In genomic region chr1:166182952-166183627, GRCm38 (mm10) we compare ENCODE assay signal across 13 mouse cellular contexts. TPM values are rescaled to one million over a fixed set of nuclear protein-coding genes. Genes with fewer than 3 reads are reported as not detected.
DNase-seq lines count a peak whose midpoint lies in the region; TF ChIP-seq lines count a peak whose summit lies in the region.
"Had no signal": no experiment of that assay in that cellular context is flagged by ENCODE, and none has a peak within 500 bp of the region (broad histone marks: within the 10 kb centered on the region; RNA-seq: fewer than 3 reads in every experiment).

No protein-coding gene starts in this region.

- intact Hi-C loops in heart, postnatal 36 days (cut with DNase I): no loop called here
- intact Hi-C loops in left cerebral cortex, postnatal 36 days (cut with DNase I): loop anchor here (5.0 kb wide), 1 partner anchor 74 kb away; no protein-coding TSS in a partner anchor

- TF ChIP-seq CTCF in brain, embryonic 14.5 days (IDR thresholded peaks at IDR 0.05; ENCODE audit: borderline replicate concordance, extremely low read depth, insufficient read depth, insufficient read length): no peak

- peak; percentile 76 for DNase-seq in heart, adult 11 months
- DNase-seq in heart, postnatal 36 days: no peak
- DNase-seq in left cerebral cortex, postnatal 36 days (ENCODE audit: low spot score in 2 of 2): peak; percentile 25 to 34
- no peak for DNase-seq in left cerebral cortex, adult 11 months (ENCODE audit: low spot score)
- peak; percentile 61 for DNase-seq in brain, embryonic 14.5 days (ENCODE audit: low read depth)
- peak; percentile 43 for DNase-seq in heart, postnatal 4 days
- DNase-seq in thymus, postnatal 36 days: no peak
- no peak for DNase-seq in adrenal gland, adult 18-20 months (ENCODE audit: low spot score in 2 of 2)
- DNase-seq: cerebellum, postnatal 10 days; gastrocnemius, postnatal 36 days; kidney, adult 2 months; liver, postnatal 0 days had no signal

- TF ChIP-seq POLR2A in brain, embryonic 14.5 days (IDR thresholded peaks at IDR 0.05; ENCODE audit: borderline replicate concordance, extremely low read depth, insufficient read depth, insufficient read length, poor library complexity, severe bottlenecking): no peak

RNA-seq across cellular contexts. Expression of gene Gpa33, which starts 53.1 kb away (rescaled TPM):
- total RNA-seq in heart, postnatal 36 days (2021): not detected
- total RNA-seq in left cerebral cortex, postnatal 36 days (2021): not detected
- 0.09 and 0.14 TPM in 2 replicates for polyA plus RNA-seq in brain, embryonic 14.5 days (2012; rRNA removed)
- not detected for total RNA-seq in heart, postnatal 4 days (2021)
- under 1 TPM in 1 of 2 experiments, not detected in 1; 0.17 TPM for total RNA-seq in adrenal gland, adult 18-20 months (2021)
- total RNA-seq: gastrocnemius, postnatal 36 days; monocyte, adult 5-6 weeks had no signal
- polyA plus RNA-seq: liver, postnatal 0 days had no signal

RNA-seq across cellular contexts. Expression of gene Dusp27, which starts 55.4 kb away (rescaled TPM):
- 10 to 100 TPM; 40.7 to 44.9 TPM for total RNA-seq in heart, postnatal 36 days (2021)
- total RNA-seq in left cerebral cortex, postnatal 36 days (2021): under 1 TPM; 0.16 to 0.17 TPM
- 0.29 and 0.75 TPM in 2 replicates for polyA plus RNA-seq in brain, embryonic 14.5 days (2012; rRNA removed)
- 10 to 100 TPM; 60.0 to 68.2 TPM for total RNA-seq in heart, postnatal 4 days (2021)
- not detected for total RNA-seq in adrenal gland, adult 18-20 months (2021)
- total RNA-seq: monocyte, adult 5-6 weeks had no signal

RNA-seq across cellular contexts. Expression of gene Mael, which starts 55.5 kb away (rescaled TPM):
- not detected for total RNA-seq in heart, postnatal 36 days (2021)
- total RNA-seq in left cerebral cortex, postnatal 36 days (2021): under 1 TPM in 1 of 2 experiments, not detected in 1; 0.52 TPM
- 0.05 and 0.08 TPM in 2 replicates for polyA plus RNA-seq in brain, embryonic 14.5 days (2012; rRNA removed)
- total RNA-seq in heart, postnatal 4 days (2021): not detected
- not detected for total RNA-seq in adrenal gland, adult 18-20 months (2021)
- total RNA-seq: gastrocnemius, postnatal 36 days; monocyte, adult 5-6 weeks had no signal
- polyA plus RNA-seq: liver, postnatal 0 days had no signal

Comparison
In these comparisons a context has a peak if more than half of its experiments do, and no peak if none do; other contexts are left out.
1. DNase-seq: peak in heart, adult 11 months (single experiment), left cerebral cortex, postnatal 36 days (2 of 2), brain, embryonic 14.5 days (single experiment) and heart, postnatal 4 days (single experiment); none in heart, postnatal 36 days (0 of 2), left cerebral cortex, adult 11 months (single experiment), thymus, postnatal 36 days (0 of 2) and adrenal gland, adult 18-20 months (0 of 2).
2. RNA of gene Dusp27, which starts 55.4 kb away (total RNA-seq): 60.0 to 68.2 TPM in heart, postnatal 4 days and 40.7 to 44.9 TPM in heart, postnatal 36 days; 0.16 to 0.17 TPM in left cerebral cortex, postnatal 36 days and not detected in adrenal gland, adult 18-20 months; every median in the first group is over 10 times any median in the second.